Mouse (Mus musculus) liver, adult 2 months (tissue): ENCODE results near the gene Ptpn4.

ENCODE experiments used
- CTCF ChIP-seq: fragments of 200-500 bp; IDR thresholded peaks from 2 replicates; pipeline ENCODE4 v1.5.1; 2011; ENCODE audit warnings: low read depth, low read length, control low read depth
- POLR2A ChIP-seq: fragments of 200-500 bp; IDR thresholded peaks from 2 replicates; pipeline ENCODE4 v1.6.1; 2011; ENCODE audit warnings: low read length, control low read depth; ENCODE audit not compliant: insufficient read depth; ENCODE audit errors: extremely low read depth

DNA sequence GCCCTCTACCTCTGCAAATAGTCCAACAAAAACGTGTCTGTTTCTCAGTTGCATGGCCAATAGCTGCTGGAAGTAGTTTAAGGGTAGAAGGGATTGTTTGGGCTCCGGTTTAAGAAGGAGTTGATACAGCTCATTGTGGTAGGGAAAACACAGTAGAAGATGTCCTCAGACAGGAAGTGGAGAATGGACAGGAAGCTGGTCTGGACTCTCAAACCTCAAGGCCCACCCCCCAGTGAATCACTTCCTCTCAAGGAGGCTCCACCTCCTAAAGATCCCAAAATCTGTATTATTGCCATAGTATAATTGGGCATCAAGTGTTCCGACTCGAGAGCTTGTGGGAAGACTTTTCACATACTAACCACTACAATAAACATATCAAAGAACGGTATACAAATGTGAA, 22.2 kb upstream of the Ptpn4 start:
- no peak for TF ChIP-seq CTCF
- TF ChIP-seq POLR2A, result no peak
